Mouse (Mus musculus): ENCODE measurements around the gene Elk3. TPM values are rescaled to one million over a fixed set of nuclear protein-coding genes. Genes with fewer than 3 reads are reported as not detected.

Gene Elk3
- polyA plus RNA-seq, 1 experiment from 2014 or later = 57.7 TPM

DNA sequence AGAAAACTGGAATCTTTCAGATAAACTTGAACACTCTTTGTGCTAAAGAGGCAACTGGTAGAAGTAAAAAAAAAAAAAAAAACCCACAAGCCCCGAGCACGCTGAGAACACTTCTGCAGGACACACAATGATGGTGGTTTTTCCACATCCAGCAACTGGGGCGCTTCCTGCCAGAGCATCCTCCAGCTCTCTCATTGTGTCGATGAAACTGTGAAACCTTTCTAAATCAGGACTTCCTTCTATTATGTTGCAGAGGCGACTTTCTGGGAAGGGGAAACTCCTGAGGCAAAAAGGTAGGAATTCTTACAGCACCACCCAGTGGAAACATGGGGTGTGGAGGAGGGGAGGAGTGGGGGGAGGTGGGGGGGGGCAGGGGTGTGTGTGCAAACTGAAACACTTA lies 13.2 kb downstream of the Elk3 start:
- Histone ChIP-seq H3K9ac (no peak overlapping the region), H3K27ac (ENCODE audit: low read depth) (peak overlapping the region; percentile 48; the same call in 1 of the 2 replicates), H3K4me3 (ENCODE audit: low read depth, low read length) (no peak overlapping the region), H3K36me3 (ENCODE audit: insufficient read depth) (0 out of 2 replicates have a peak, but pooled peaks cover 5% of the 10 kb centered on the region), H3K9me3 (ENCODE audit: low read depth, low read length) (no peaks in the 10 kb centered on the region), H3K4me2 (peak overlapping the region; percentile 23; the same call in 1 of the 2 replicates), H3K27me3 (ENCODE audit: insufficient read depth, low read length) (no peaks in the 10 kb centered on the region), H3K4me1 (ENCODE audit: insufficient read depth) (no peaks in the 10 kb centered on the region)
- 0 out of 2 replicates have a peak, but pooled peaks have one; percentile 13 for TF ChIP-seq CTCF (IDR thresholded peaks at IDR 0.05; ENCODE audit: low read depth)
- peak; percentile 55 for DNase-seq
- 48% methylated on average over 5 of the region's 5 CpGs for WGBS
- peak; percentile 42; the same call in 1 of the 2 replicates for ATAC-seq (ENCODE audit: insufficient read depth)

DNA sequence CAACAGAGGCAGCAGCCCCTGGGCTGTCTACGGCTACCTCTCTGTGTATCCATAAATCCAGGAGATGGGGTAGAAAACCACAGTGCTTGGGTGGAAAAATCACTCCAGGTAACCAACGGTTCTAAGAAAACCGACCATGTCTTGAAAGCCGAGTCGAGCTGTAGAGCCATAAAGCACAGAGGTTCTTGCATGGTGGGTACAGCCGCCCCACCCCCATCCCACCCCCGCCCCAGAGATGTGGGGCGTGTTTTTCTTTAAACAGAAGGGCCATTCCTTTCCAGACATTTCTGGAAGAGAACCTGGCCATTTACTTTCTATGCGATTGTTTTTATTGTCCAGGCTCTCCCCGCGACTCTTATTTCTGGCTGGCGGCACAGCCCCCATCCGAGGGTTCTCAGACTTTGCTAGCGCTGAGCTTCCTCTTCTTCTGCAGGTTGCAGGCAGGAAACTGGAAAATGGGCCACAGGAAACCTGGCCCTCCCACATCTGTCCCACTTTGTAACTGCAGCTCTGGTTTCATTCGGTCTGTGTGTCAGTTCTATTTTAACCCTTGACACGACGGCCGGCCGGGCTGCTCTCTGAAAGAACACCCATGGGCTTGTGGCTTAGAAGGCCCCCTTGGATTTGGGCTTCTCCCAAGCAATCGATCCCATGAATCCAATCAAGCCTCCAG lies 16.3 kb downstream of the Elk3 start:
- H3K27me3 ChIP-seq (ENCODE audit: insufficient read depth, low read length) = no peaks in the 10 kb centered on the region
- no peak overlapping the region for H3K9ac ChIP-seq
- no peaks in the 10 kb centered on the region for H3K9me3 ChIP-seq (ENCODE audit: low read depth, low read length)
- H3K4me1 ChIP-seq (ENCODE audit: insufficient read depth) = no peaks in the 10 kb centered on the region
- 0 out of 2 replicates have a peak, but pooled peaks cover 5% of the 10 kb centered on the region for H3K36me3 ChIP-seq (ENCODE audit: insufficient read depth)
- DNase-seq (peak; percentile 61), ATAC-seq (ENCODE audit: insufficient read depth) (no peak)
- WGBS = 57% methylated on average over 20 of the region's 20 CpGs
- no peak for TF ChIP-seq CTCF (IDR thresholded peaks at IDR 0.05; ENCODE audit: low read depth)
- no peak overlapping the region for H3K4me3 ChIP-seq (ENCODE audit: low read depth, low read length)
- H3K27ac ChIP-seq (ENCODE audit: low read depth) = peak overlapping the region; percentile 74
- H3K4me2 ChIP-seq = peak overlapping the region; percentile 36; the same call in 1 of the 2 replicates

DNA sequence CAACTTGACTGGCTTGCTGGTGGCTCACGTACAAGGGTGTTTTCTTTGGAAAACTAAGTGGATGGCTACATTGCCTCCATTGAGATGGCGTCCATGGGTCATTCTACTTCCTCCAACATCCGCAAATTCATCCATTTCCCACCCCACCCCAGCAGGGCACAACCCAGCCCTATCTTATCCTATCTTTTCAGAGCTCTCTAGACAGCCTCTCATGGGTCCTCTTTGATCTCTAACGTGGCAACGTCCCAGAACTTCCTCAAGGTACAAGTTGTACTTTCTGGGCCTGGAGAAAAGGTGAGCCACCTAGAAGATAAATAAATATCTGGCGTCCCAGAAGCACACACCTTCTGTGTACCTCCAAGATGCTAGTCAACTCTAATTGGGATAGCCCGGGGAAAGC lies 17.3 kb downstream of the Elk3 start:
- Histone ChIP-seq H3K27ac (ENCODE audit: low read depth) (no peak overlapping the region), H3K4me2 (no peak overlapping the region)
- WGBS = 58% methylated on average over 7 of the region's 7 CpGs

DNA sequence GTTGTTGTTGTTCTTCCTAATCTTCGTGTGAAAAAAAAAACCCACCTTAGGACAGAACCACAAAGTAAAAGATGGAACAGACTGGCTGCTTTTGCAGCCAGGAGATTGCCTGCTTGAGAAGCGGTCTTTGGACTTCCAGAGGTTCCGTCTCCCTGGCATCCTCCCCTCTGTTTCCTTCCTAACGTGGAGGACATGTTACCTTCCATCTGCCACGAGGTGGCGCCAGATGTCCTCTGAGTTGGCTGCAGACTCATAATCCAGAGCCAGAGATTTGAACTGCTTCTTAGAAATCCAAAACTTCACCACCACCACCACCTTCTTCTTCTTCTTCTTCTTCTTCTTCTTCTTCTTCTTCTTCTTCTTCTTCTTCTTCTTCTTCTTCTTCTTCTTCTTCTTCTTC lies 19.1 kb downstream of the Elk3 start:
- no peak overlapping the region for H3K4me2 ChIP-seq
- H3K27ac ChIP-seq (ENCODE audit: low read depth) = 0 out of 2 replicates have a peak overlapping the region, but pooled peaks have one; percentile 25
- no peaks in the 10 kb centered on the region for H3K9me3 ChIP-seq (ENCODE audit: low read depth, low read length)
- WGBS = 8% methylated on average over 6 of the region's 6 CpGs
- H3K27me3 ChIP-seq (ENCODE audit: insufficient read depth, low read length) = no peaks in the 10 kb centered on the region
- H3K4me1 ChIP-seq (ENCODE audit: insufficient read depth) = no peaks in the 10 kb centered on the region
- TF ChIP-seq CTCF (IDR thresholded peaks at IDR 0.05; ENCODE audit: low read depth) = peak; percentile 88
- no peak overlapping the region for H3K4me3 ChIP-seq (ENCODE audit: low read depth, low read length)
- DNase-seq (peak; percentile 95), ATAC-seq (ENCODE audit: insufficient read depth) (0 out of 2 replicates have a peak, but pooled peaks have one; percentile 23)
- H3K36me3 ChIP-seq (ENCODE audit: insufficient read depth) = peaks cover 9% of the 10 kb centered on the region; the same call in 1 of the 2 replicates
- no peak overlapping the region for H3K9ac ChIP-seq

More for the DNA sequence above, 17.3 kb downstream of the Elk3 start:
- DNase-seq = no peak
- Histone ChIP-seq H3K4me1 (ENCODE audit: insufficient read depth) (no peaks in the 10 kb centered on the region), H3K36me3 (ENCODE audit: insufficient read depth) (0 out of 2 replicates have a peak, but pooled peaks cover 3% of the 10 kb centered on the region), H3K27me3 (ENCODE audit: insufficient read depth, low read length) (no peaks in the 10 kb centered on the region), H3K4me3 (ENCODE audit: low read depth, low read length) (no peak overlapping the region), H3K9me3 (ENCODE audit: low read depth, low read length) (no peaks in the 10 kb centered on the region), H3K9ac (no peak overlapping the region)
- ATAC-seq (ENCODE audit: insufficient read depth) = no peak
- no peak for TF ChIP-seq CTCF (IDR thresholded peaks at IDR 0.05; ENCODE audit: low read depth)

DNA sequence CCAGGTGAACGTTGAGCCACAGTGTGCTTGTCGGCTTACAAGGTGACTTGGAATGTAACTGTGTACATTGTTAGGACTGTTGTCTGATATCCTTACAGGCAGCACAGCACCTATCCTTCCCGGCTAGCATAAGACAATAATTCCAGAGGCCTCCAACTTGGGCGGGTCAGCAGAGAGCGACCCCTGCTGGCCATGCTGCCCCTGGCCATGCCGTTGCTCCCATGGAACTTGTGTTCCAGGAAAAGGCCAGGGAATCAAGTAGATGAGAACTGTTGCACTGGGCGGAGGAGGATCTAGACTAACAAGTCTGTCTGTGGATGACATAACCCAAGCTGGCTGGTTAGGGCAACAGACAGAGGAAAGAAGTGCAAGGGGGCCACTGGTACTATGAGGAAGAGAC lies 19.6 kb downstream of the Elk3 start:
- H3K27me3 ChIP-seq (ENCODE audit: insufficient read depth, low read length) = no peaks in the 10 kb centered on the region
- H3K36me3 ChIP-seq (ENCODE audit: insufficient read depth) = peaks cover 9% of the 10 kb centered on the region; the same call in 1 of the 2 replicates
- H3K9ac ChIP-seq = no peak overlapping the region
- no peaks in the 10 kb centered on the region for H3K9me3 ChIP-seq (ENCODE audit: low read depth, low read length)
- 0 out of 2 replicates have a peak overlapping the region, but pooled peaks have one; percentile 25 for H3K27ac ChIP-seq (ENCODE audit: low read depth)
- H3K4me1 ChIP-seq (ENCODE audit: insufficient read depth) = no peaks in the 10 kb centered on the region
- no peak overlapping the region for H3K4me3 ChIP-seq (ENCODE audit: low read depth, low read length)
- no peak overlapping the region for H3K4me2 ChIP-seq
- 37% methylated on average over 7 of the region's 7 CpGs for WGBS
- peak; percentile 80 for TF ChIP-seq CTCF (IDR thresholded peaks at IDR 0.05; ENCODE audit: low read depth)
- ATAC-seq (ENCODE audit: insufficient read depth) (peak; percentile 23; the same call in 1 of the 2 replicates), DNase-seq (peak; percentile 70)

DNA sequence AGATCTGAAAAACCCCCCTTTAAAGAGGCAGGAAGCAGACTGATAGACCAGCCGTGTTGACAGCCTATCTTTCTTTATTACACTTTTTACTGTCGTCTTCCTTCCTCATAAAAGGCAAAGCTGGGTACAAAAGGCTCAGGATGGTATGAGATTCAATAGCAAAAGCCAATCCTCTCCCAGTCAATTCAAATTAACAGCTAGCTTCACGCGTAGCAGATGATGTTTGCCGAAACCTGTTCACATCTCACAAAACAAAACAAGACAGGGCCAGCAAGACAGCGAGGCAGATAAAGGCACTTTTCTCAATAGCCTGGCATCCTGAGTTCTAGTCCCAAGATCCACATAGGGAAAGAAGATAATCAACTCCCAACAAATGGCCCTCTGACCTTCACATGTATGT lies 21.5 kb downstream of the Elk3 start:
- no peaks in the 10 kb centered on the region for H3K9me3 ChIP-seq (ENCODE audit: low read depth, low read length)
- WGBS = 73% methylated on average over 6 of the region's 6 CpGs
- 0 out of 2 replicates have a peak overlapping the region, but pooled peaks have one; percentile 33 for H3K27ac ChIP-seq (ENCODE audit: low read depth)
- H3K9ac ChIP-seq = no peak overlapping the region
- no peak overlapping the region for H3K4me2 ChIP-seq
- DNase-seq (no peak), ATAC-seq (ENCODE audit: insufficient read depth) (no peak)
- no peak overlapping the region for H3K4me3 ChIP-seq (ENCODE audit: low read depth, low read length)
- H3K36me3 ChIP-seq (ENCODE audit: insufficient read depth) = peaks cover 15% of the 10 kb centered on the region; the same call in 1 of the 2 replicates
- TF ChIP-seq CTCF (IDR thresholded peaks at IDR 0.05; ENCODE audit: low read depth) = no peak
- H3K4me1 ChIP-seq (ENCODE audit: insufficient read depth) = no peaks in the 10 kb centered on the region
- no peaks in the 10 kb centered on the region for H3K27me3 ChIP-seq (ENCODE audit: insufficient read depth, low read length)

DNA sequence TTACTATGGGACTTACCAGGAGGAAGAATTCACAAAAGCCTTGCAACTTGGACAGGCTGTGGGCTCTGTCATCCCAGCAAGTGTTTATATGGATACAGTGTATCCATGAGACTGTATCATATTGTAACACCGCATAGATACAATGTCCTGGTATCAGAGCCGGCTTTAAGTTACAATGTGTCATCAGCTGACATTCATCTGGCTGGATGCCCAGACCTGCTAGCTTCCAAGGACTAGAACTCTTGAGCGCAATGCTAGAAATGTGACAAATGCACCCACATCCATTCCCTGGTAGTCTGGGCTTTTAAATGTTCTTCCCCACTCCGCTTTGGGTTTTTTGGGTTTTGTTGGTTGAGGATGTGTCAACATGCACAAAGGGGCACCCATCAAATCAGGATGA lies 22.6 kb downstream of the Elk3 start:
- no peaks in the 10 kb centered on the region for H3K4me1 ChIP-seq (ENCODE audit: insufficient read depth)
- H3K27me3 ChIP-seq (ENCODE audit: insufficient read depth, low read length) = no peaks in the 10 kb centered on the region
- peaks cover 25% of the 10 kb centered on the region for H3K36me3 ChIP-seq (ENCODE audit: insufficient read depth)
- 0 out of 2 replicates have a peak overlapping the region, but pooled peaks have one; percentile 10 for H3K27ac ChIP-seq (ENCODE audit: low read depth)
- ATAC-seq (ENCODE audit: insufficient read depth) = peak; percentile 57; the same call in 1 of the 2 replicates
- 40% methylated on average over 4 of the region's 4 CpGs for whole genome bisulfite sequencing
- no peak overlapping the region for H3K9ac ChIP-seq
- H3K4me2 ChIP-seq = no peak overlapping the region
- no peak overlapping the region for H3K4me3 ChIP-seq (ENCODE audit: low read depth, low read length)
- TF ChIP-seq CTCF (IDR thresholded peaks at IDR 0.05; ENCODE audit: low read depth) = no peak
- no peaks in the 10 kb centered on the region for H3K9me3 ChIP-seq (ENCODE audit: low read depth, low read length)
- peak; percentile 91 for DNase-seq

Measured in lung, embryonic 14.5 days (tissue).